Mouse (Mus musculus) erythroblast, embryonic 14.5 days (primary cell): ENCODE results near the gene Rdh7. TPM values are rescaled to one million over a fixed set of nuclear protein-coding genes. Genes with fewer than 3 reads are reported as not detected.
"Not testable (repeated sequence)": the region's sequence is repeated elsewhere in the genome, so short reads cannot be mapped to it uniquely, and the experiment has no call there.

ENCODE experiments used
- H3K27me3 ChIP-seq: 2 replicates; pipeline ENCODE4 v1.6.1; 2012; ENCODE audit warnings: inconsistent platforms; ENCODE audit not compliant: control insufficient read depth
- H3K36me3 ChIP-seq: 2 replicates; pipeline ENCODE4 v1.6.1; 2012; ENCODE audit warnings: mild to moderate bottlenecking, inconsistent platforms; ENCODE audit not compliant: control insufficient read depth
- H3K4me1 ChIP-seq: 2 replicates; pipeline ENCODE4 v1.6.1; 2012; ENCODE audit warnings: inconsistent platforms; ENCODE audit not compliant: control insufficient read depth
- H3K4me3 ChIP-seq: replicated peaks from 2 replicates; pipeline ENCODE3; 2012; ENCODE audit warnings: moderate library complexity, mild to moderate bottlenecking, inconsistent platforms
- H3K9me3 ChIP-seq: 2 replicates; pipeline ENCODE4 v1.6.1; 2012; ENCODE audit warnings: low read length, inconsistent platforms, mixed read lengths; ENCODE audit not compliant: control insufficient read depth
- GATA1 ChIP-seq: IDR thresholded peaks from 2 replicates; pipeline ENCODE4 v1.6.1; 2012; ENCODE audit warnings: low read length, inconsistent platforms, mixed read lengths
- TAL1 ChIP-seq: IDR thresholded peaks from 3 replicates; pipeline ENCODE4 v1.6.1; 2012; ENCODE audit warnings: low read length, inconsistent platforms, mixed read lengths
- polyA plus RNA-seq: library from polyadenylated mRNA; stranded (reverse); fragments of >175 nt; gene quantifications from 2 replicates; pipeline ENCODE4 v1.2.3, GENCODE M21; 2012

Gene Rdh7
- polyA plus RNA-seq, 1 experiment = not detected

GRCm38 (mm10) chr10:127877681-127878080 lies 10.9 kb downstream of the Rdh7 start:
- Histone ChIP-seq H3K9me3 (no peaks in the 10 kb centered on the region), H3K4me3 (no peak overlapping the region), H3K36me3 (no peaks in the 10 kb centered on the region), H3K27me3 (no peaks in the 10 kb centered on the region), H3K4me1 (peaks cover 14% of the 10 kb centered on the region)
- no peak for TF ChIP-seq GATA1
- TF ChIP-seq TAL1 = no peak

- TF ChIP-seq GATA1 (no peak), TAL1 (no peak)
- Histone ChIP-seq H3K4me3 (no peak overlapping the region), H3K36me3 (no peaks in the 10 kb centered on the region), H3K4me1 (no peaks in the 10 kb centered on the region), H3K27me3 (no peaks in the 10 kb centered on the region), H3K9me3 (peaks cover 2% of the 10 kb centered on the region; the same call in 1 of the 2 replicates)
Measured at GRCm38 (mm10) chr10:127872484-127872883, 16.1 kb downstream of the Rdh7 start.

GRCm38 (mm10) chr10:127866232-127866631 lies 22.4 kb downstream of the Rdh7 start, which contains the start of gene Rdh16f2:
TSS of gene Rdh16f2 (plus strand) at chr10:127866474.
- H3K9me3 ChIP-seq = peaks cover 2% of the 10 kb centered on the region; the same call in 1 of the 2 replicates
- no peaks in the 10 kb centered on the region for H3K27me3 ChIP-seq
- TF ChIP-seq GATA1 (no peak), TAL1 (no peak)
- no peaks in the 10 kb centered on the region for H3K36me3 ChIP-seq
- H3K4me1 ChIP-seq = no peaks in the 10 kb centered on the region
- no peak within 1 kb of the TSS for H3K4me3 ChIP-seq

- Histone ChIP-seq H3K4me1 (no peaks in the 10 kb centered on the region), H3K27me3 (no peaks in the 10 kb centered on the region), H3K36me3 (no peaks in the 10 kb centered on the region), H3K9me3 (no peaks in the 10 kb centered on the region), H3K4me3 (no peak overlapping the region)
- no peak for TF ChIP-seq TAL1
- TF ChIP-seq GATA1 = no peak
Measured at GRCm38 (mm10) chr10:127864931-127865330, 23.7 kb downstream of the Rdh7 start.

- Histone ChIP-seq H3K9me3 (no peaks in the 10 kb centered on the region), H3K4me1 (no peaks in the 10 kb centered on the region), H3K27me3 (no peaks in the 10 kb centered on the region), H3K36me3 (no peaks in the 10 kb centered on the region), H3K4me3 (no peak overlapping the region)
- TF ChIP-seq TAL1 = no peak
- no peak for TF ChIP-seq GATA1
Measured at GRCm38 (mm10) chr10:127856376-127856775, 32.2 kb downstream of the Rdh7 start.

GRCm38 (mm10) chr10:127849628-127850027 lies 39.0 kb downstream of the Rdh7 start, which contains the start of gene Rdh19:
TSS of gene Rdh19 (plus strand) at chr10:127849928.
- Histone ChIP-seq H3K9me3 (no peaks in the 10 kb centered on the region), H3K36me3 (no peaks in the 10 kb centered on the region), H3K4me3 (no peak within 1 kb of the TSS), H3K4me1 (no peaks in the 10 kb centered on the region), H3K27me3 (no peaks in the 10 kb centered on the region)
- TF ChIP-seq TAL1 = no peak
- TF ChIP-seq GATA1 = no peak

- no peaks in the 10 kb centered on the region for H3K36me3 ChIP-seq
- H3K4me1 ChIP-seq = no peaks in the 10 kb centered on the region
- H3K27me3 ChIP-seq = no peaks in the 10 kb centered on the region
- H3K4me3 ChIP-seq = no peak overlapping the region
- TF ChIP-seq GATA1 (no peak), TAL1 (no peak)
- H3K9me3 ChIP-seq = no peaks in the 10 kb centered on the region
Measured at GRCm38 (mm10) chr10:127848089-127848488, 40.5 kb downstream of the Rdh7 start.

- not testable (repeated sequence) for H3K4me3 ChIP-seq, H3K36me3 ChIP-seq, H3K9me3 ChIP-seq, H3K4me1 ChIP-seq, H3K27me3 ChIP-seq
Measured at GRCm38 (mm10) chr10:127845945-127846344, 42.7 kb downstream of the Rdh7 start.

- TF ChIP-seq TAL1 = no peak
- no peak for TF ChIP-seq GATA1
- Histone ChIP-seq H3K9me3 (peaks cover 15% of the 10 kb centered on the region), H3K36me3 (no peaks in the 10 kb centered on the region), H3K27me3 (no peaks in the 10 kb centered on the region), H3K4me1 (no peaks in the 10 kb centered on the region), H3K4me3 (no peak overlapping the region)
Measured at GRCm38 (mm10) chr10:127840776-127841175, 47.8 kb downstream of the Rdh7 start.

GRCm38 (mm10) chr10:127838539-127838938 lies 50.1 kb downstream of the Rdh7 start:
- no peaks in the 10 kb centered on the region for H3K36me3 ChIP-seq
- TF ChIP-seq TAL1 = no peak
- H3K27me3 ChIP-seq = no peaks in the 10 kb centered on the region
- no peak overlapping the region for H3K4me3 ChIP-seq
- H3K4me1 ChIP-seq = no peaks in the 10 kb centered on the region
- peaks cover 15% of the 10 kb centered on the region for H3K9me3 ChIP-seq

GRCm38 (mm10) chr10:127837793-127838192 lies 50.8 kb downstream of the Rdh7 start:
- peaks cover 15% of the 10 kb centered on the region for H3K9me3 ChIP-seq
- H3K4me3 ChIP-seq, H3K36me3 ChIP-seq, H3K27me3 ChIP-seq, H3K4me1 ChIP-seq: not testable (repeated sequence)
